Mouse (Mus musculus): ENCODE measurements around the gene Tbc1d8. TPM values are rescaled to one million over a fixed set of nuclear protein-coding genes. Genes with fewer than 3 reads are reported as not detected.

Tbc1d8 gene
- polyA plus RNA-seq, 1 experiment from 2014 or later = 6.7 TPM

GRCm38 (mm10) chr1:39379021-39379420 lies 99.5 kb downstream of the Tbc1d8 start:
- no peak overlapping the region for H3K4me3 ChIP-seq
- H3K9me3 ChIP-seq = no peaks in the 10 kb centered on the region
- H3K4me1 ChIP-seq = no peaks in the 10 kb centered on the region
- H3K27ac ChIP-seq = no peak overlapping the region
- no peaks in the 10 kb centered on the region for H3K27me3 ChIP-seq (ENCODE audit: poor library complexity, severe bottlenecking)
- 80% methylated on average over 5 of the region's 5 CpGs for WGBS
- peaks cover 33% of the 10 kb centered on the region for H3K36me3 ChIP-seq (replicated peaks)
- no peak for DNase-seq (ENCODE audit: extremely low spot score, low spot score)

DNA sequence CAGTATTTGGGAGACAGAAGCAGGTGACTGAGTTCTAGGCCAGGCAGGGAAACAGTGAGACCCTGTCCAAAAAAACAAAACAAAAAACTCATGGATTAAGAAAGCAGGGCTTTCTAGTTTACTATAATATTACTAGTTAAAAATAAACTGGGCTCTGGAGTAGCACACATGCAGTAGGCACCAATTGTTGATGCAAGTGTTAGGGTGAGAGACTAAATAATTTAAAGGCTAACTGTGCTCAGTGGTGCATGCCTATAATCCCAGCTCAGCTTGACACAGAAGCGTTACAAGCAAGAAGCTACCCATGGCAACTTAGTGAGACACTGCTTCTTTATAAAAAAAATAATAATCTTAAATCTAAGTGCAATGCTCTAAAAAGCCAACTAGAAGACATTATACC lies 100.0 kb downstream of the Tbc1d8 start:
- Histone ChIP-seq H3K4me1 (no peaks in the 10 kb centered on the region), H3K27me3 (ENCODE audit: poor library complexity, severe bottlenecking) (no peaks in the 10 kb centered on the region), H3K36me3 (replicated peaks) (peaks cover 38% of the 10 kb centered on the region), H3K9me3 (no peaks in the 10 kb centered on the region), H3K27ac (no peak overlapping the region), H3K4me3 (no peak overlapping the region)
- 73% methylated on average over 1 of the region's 1 CpGs for WGBS
- no peak for DNase-seq (ENCODE audit: extremely low spot score, low spot score)

DNA sequence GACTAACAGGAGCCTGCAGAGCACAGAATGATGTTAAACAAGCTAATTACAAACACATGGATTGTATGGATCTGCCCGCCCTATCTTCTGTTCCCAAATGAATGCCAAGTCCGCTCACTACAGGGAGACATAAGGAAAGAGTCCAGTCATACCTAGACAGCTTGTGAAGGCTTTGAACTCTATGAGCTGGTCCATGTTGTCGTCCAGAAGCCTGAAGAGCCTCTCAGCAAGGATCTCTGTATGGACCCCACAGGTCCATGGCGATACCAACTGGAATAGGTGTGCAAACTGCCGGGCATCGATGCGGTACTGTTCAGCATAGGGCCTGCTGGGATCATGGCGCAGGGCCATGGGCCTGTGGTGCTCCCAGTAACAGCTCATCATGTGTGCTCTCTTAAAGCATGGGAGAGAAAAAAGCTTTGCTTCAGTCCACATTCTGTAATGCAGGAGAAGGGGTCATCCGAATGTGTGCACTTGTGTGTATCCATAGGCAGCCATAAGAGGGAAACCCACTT lies 101.8 kb downstream of the Tbc1d8 start:
- DNase-seq (ENCODE audit: extremely low spot score, low spot score) = no peak
- H3K4me3 ChIP-seq = no peak overlapping the region
- H3K9me3 ChIP-seq = no peaks in the 10 kb centered on the region
- no peaks in the 10 kb centered on the region for H3K4me1 ChIP-seq
- H3K27me3 ChIP-seq (ENCODE audit: poor library complexity, severe bottlenecking) = no peaks in the 10 kb centered on the region
- H3K27ac ChIP-seq = no peak overlapping the region
- 93% methylated on average over 9 of the region's 9 CpGs for WGBS
- H3K36me3 ChIP-seq (replicated peaks) = peaks cover 55% of the 10 kb centered on the region

DNA sequence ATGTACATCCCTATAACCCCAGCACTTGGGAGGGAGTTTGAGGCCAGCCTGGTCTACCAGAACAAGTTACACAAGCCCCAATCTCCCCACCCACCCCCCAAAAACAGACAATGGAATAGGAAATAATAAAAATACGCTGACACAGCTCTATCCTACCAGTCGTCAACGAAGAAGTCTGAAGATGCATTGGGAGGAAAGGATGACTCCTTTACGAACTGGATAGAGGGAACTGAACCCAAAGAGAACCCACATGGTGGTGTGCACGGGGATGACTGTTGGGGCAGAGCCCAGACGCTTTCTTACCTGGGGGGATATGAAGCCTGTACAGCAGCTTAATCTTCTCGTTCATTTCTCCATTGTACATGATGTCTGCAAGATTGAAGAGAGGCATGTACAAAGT lies 102.4 kb downstream of the Tbc1d8 start:
- WGBS = 86% methylated on average over 7 of the region's 7 CpGs
- no peaks in the 10 kb centered on the region for H3K4me1 ChIP-seq
- no peak overlapping the region for H3K27ac ChIP-seq
- peaks cover 62% of the 10 kb centered on the region for H3K36me3 ChIP-seq (replicated peaks)
- H3K9me3 ChIP-seq = no peaks in the 10 kb centered on the region
- H3K4me3 ChIP-seq = no peak overlapping the region
- no peaks in the 10 kb centered on the region for H3K27me3 ChIP-seq (ENCODE audit: poor library complexity, severe bottlenecking)
- no peak for DNase-seq (ENCODE audit: extremely low spot score, low spot score)

DNA sequence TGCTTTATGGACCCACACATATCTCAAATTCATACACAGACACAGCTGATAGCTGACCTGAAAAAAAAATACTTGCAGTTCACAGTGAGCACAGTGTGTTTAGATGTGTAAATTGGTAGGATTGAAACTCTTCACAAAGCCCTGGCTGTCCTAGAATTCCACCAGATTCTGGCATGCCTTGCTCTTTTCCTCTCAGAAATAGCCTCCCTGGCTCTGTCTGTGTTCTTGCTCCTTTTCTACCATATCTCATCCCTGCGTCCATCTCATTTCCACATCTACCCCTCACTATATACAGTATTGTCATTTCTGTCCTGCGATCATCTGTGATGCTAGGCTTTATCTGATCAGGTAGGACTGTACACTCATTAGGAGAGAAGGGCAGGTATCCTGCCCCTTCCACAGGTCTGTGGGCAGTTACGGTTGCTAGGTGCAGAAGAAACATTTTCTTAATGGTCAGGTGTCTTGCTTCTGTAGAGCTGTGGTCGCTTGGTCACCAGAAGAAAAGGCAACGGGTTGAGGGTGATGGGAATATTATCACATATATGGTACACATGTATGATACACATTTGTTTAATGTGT lies 104.2 kb downstream of the Tbc1d8 start:
- Histone ChIP-seq H3K4me3 (no peak overlapping the region), H3K36me3 (replicated peaks) (peaks cover 80% of the 10 kb centered on the region), H3K27ac (no peak overlapping the region), H3K9me3 (no peaks in the 10 kb centered on the region), H3K27me3 (ENCODE audit: poor library complexity, severe bottlenecking) (no peaks in the 10 kb centered on the region), H3K4me1 (peaks cover 6% of the 10 kb centered on the region)
- DNase-seq (ENCODE audit: extremely low spot score, low spot score) = no peak
- whole genome bisulfite sequencing = 90% methylated on average over 5 of the region's 5 CpGs

DNA sequence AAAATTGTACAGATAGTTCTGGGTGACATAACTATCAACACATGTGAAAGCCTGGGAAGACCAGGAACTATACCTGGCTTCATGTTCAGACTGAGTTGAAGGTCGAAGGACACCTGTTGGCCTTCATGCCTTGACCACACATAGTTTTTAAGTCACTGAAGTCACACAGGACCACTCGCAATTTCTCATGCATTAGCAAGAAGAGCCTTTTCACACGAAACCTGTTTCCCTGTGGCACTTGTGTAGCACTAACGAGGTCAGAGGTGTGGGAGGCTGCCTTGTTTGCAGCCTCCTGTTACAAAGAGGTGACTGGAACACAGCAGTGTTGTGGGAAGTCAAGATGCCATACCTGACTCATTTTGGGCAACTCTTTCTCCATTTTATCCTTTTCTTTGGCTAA lies 105.2 kb downstream of the Tbc1d8 start:
- no peak for DNase-seq (ENCODE audit: extremely low spot score, low spot score)
- H3K27ac ChIP-seq = no peak overlapping the region

DNA sequence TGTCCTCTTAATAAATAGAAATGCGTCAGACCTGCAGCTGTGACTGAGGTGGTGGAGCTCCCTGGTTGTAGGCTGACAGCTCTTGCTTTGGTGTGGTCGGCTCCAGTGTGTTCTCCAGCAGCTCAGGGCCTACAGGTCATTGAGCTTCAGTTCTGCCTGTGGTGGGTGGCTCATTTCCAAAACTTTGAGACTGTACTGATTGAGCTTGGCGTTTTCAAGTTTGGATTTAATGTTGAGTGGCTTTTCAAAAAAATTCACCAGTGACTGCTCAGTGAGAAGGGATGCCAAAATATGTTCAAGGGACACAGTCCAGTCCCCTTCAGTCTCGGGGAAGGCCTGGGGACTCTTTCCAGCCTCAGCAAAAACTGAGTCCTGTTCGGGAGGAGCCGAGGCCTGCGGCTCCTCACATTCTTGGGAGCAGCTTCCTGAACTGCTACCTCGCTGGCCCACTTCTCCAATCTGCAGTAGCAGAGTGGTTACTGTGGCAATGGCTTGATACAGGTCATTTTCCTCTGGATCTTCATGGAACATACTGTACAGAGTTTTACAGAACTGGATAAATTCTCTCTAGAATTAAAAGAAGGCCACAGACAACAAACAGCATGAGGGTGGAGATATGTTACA lies 106.2 kb downstream of the Tbc1d8 start:
- 84% methylated on average over 8 of the region's 8 CpGs for WGBS
- H3K27me3 ChIP-seq (ENCODE audit: poor library complexity, severe bottlenecking) = no peaks in the 10 kb centered on the region
- no peak for DNase-seq (ENCODE audit: extremely low spot score, low spot score)
- H3K36me3 ChIP-seq (replicated peaks) = peaks cover 81% of the 10 kb centered on the region
- H3K9me3 ChIP-seq = no peaks in the 10 kb centered on the region
- peaks cover 14% of the 10 kb centered on the region for H3K4me1 ChIP-seq
- no peak overlapping the region for H3K27ac ChIP-seq
- H3K4me3 ChIP-seq = no peak overlapping the region

More for the DNA sequence above, 105.2 kb downstream of the Tbc1d8 start:
- Histone ChIP-seq H3K9me3 (no peaks in the 10 kb centered on the region), H3K27me3 (ENCODE audit: poor library complexity, severe bottlenecking) (no peaks in the 10 kb centered on the region), H3K4me1 (peaks cover 14% of the 10 kb centered on the region), H3K36me3 (replicated peaks) (peaks cover 87% of the 10 kb centered on the region), H3K4me3 (no peak overlapping the region)
- whole genome bisulfite sequencing = 67% methylated on average over 4 of the region's 4 CpGs

- peaks cover 21% of the 10 kb centered on the region for H3K4me1 ChIP-seq
- no peak overlapping the region for H3K27ac ChIP-seq
- no peaks in the 10 kb centered on the region for H3K27me3 ChIP-seq (ENCODE audit: poor library complexity, severe bottlenecking)
- H3K4me3 ChIP-seq = no peak overlapping the region
- DNase-seq (ENCODE audit: extremely low spot score, low spot score) = no peak
- H3K9me3 ChIP-seq = no peaks in the 10 kb centered on the region
- peaks cover 66% of the 10 kb centered on the region for H3K36me3 ChIP-seq (replicated peaks)
- 90% methylated on average over 6 of the region's 6 CpGs for WGBS
Measured at GRCm38 (mm10) chr1:39370431-39370830, 108.1 kb downstream of the Tbc1d8 start.

- H3K4me3 ChIP-seq = peak overlapping the region; percentile 95
- peak overlapping the region; percentile 95 for H3K27ac ChIP-seq
- no peaks in the 10 kb centered on the region for H3K27me3 ChIP-seq (ENCODE audit: poor library complexity, severe bottlenecking)
- no peak for DNase-seq (ENCODE audit: extremely low spot score, low spot score)
- H3K36me3 ChIP-seq (replicated peaks) = peaks cover 48% of the 10 kb centered on the region
- H3K9me3 ChIP-seq = no peaks in the 10 kb centered on the region
- WGBS = under 1% methylated on average over 34 of the region's 34 CpGs
- peaks cover 21% of the 10 kb centered on the region for H3K4me1 ChIP-seq
Measured at GRCm38 (mm10) chr1:39368267-39368841, 110.2 kb downstream of the Tbc1d8 start.

DNA sequence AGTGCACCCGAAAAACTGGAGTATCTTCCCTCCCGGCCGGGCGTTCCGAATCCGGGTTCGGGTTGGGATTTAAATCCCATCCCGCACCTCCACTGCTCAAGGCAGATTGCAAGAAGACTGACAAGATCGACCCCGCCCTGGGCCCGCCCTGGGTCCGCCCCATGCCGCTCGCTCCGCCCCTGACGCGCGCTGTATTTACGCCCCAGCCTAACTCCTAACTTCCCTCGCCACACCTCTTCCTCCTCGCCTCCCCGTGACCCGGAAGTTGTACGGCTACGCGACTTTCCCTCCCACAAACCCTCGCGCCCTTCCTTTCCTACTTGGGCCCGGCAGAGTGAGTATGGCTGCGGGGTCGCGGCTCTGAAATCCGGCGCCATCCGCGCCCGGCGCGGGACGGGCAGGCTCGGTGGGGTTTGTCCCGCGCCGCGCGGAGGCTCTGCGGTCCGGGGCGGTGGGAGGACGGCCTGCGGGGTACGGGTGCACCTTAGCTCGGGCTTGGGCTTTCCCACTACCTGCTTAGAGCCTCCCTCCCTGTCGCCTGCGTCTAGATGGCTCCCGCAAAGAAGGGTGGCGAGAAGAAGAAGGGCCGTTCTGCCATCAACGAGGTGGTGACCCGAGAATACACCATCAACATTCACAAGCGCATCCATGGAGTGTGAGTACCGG lies 110.8 kb downstream of the Tbc1d8 start, which contains the start of gene Rpl31:
Gene Rpl31, plus strand, starts transcription at position 242 of the 666 bp plus-strand sequence.
- H3K4me1 ChIP-seq = peaks cover 21% of the 10 kb centered on the region
- peak within 1 kb of the TSS; percentile 95 for H3K27ac ChIP-seq
- under 1% methylated on average over 62 of the region's 62 CpGs for WGBS
- peaks cover 41% of the 10 kb centered on the region for H3K36me3 ChIP-seq (replicated peaks)
- peak within 1 kb of the TSS; percentile 95 for H3K4me3 ChIP-seq
- H3K9me3 ChIP-seq = no peaks in the 10 kb centered on the region
- no peaks in the 10 kb centered on the region for H3K27me3 ChIP-seq (ENCODE audit: poor library complexity, severe bottlenecking)
- DNase-seq (ENCODE audit: extremely low spot score, low spot score) = peak; percentile 96

GRCm38 (mm10) chr1:39367045-39367444 lies 111.5 kb downstream of the Tbc1d8 start:
- peak overlapping the region; percentile 95 for H3K4me3 ChIP-seq
- DNase-seq (ENCODE audit: extremely low spot score, low spot score) = no peak
- H3K27ac ChIP-seq = peak overlapping the region; percentile 95
- H3K9me3 ChIP-seq = no peaks in the 10 kb centered on the region
- H3K4me1 ChIP-seq = peaks cover 28% of the 10 kb centered on the region
- 28% methylated on average over 6 of the region's 6 CpGs for WGBS
- 0 out of 2 replicates have a peak, but pooled peaks cover 6% of the 10 kb centered on the region for H3K27me3 ChIP-seq (ENCODE audit: poor library complexity, severe bottlenecking)
- H3K36me3 ChIP-seq (replicated peaks) = peaks cover 35% of the 10 kb centered on the region

DNA sequence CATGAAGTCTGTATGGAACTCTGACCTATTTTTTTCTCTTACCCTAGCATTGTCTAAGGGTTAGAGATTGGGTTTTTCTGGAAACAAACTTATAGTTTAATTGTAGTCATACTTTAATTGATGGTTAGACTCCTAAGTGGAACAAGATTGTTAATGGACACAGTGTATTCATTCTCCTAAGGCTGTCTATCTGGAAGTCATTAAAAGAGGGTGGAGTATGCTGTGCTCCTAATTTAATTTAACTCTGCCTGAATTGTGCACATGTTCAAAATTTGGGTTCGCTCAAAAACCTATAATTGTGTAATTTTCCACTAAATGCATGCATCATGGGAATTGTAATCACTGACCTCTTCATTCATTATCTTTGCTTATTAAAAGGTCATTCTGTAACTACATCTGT lies 113.0 kb downstream of the Tbc1d8 start:
- Histone ChIP-seq H3K36me3 (replicated peaks) (peaks cover 20% of the 10 kb centered on the region), H3K4me1 (peaks cover 35% of the 10 kb centered on the region), H3K4me3 (no peak overlapping the region), H3K9me3 (no peaks in the 10 kb centered on the region), H3K27ac (no peak overlapping the region), H3K27me3 (ENCODE audit: poor library complexity, severe bottlenecking) (peaks cover 20% of the 10 kb centered on the region)
- no peak for DNase-seq (ENCODE audit: extremely low spot score, low spot score)
- WGBS = 65% methylated on average over 1 of the region's 1 CpGs

DNA sequence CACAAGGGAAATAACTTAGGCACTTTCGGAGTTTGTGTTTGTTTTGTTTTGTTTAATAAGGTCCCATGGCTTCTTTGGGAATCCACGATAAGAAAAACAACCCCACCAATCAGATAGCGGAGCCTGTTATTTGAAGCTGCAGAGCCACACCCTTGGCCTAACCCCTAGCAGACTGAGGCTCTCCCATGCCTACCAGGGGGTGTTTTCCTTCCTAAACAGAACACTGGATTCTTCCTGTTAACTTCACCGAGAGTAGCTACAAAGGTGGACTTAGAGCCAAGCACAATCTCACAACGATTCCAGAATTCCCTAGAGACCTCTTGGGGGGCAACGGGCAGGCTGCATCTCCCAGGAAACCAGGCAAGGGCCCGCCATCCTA lies 116.1 kb downstream of the Tbc1d8 start:
- Histone ChIP-seq H3K27ac (no peak overlapping the region), H3K4me1 (peaks cover 22% of the 10 kb centered on the region), H3K9me3 (no peaks in the 10 kb centered on the region), H3K36me3 (replicated peaks) (no peaks in the 10 kb centered on the region), H3K27me3 (ENCODE audit: poor library complexity, severe bottlenecking) (peaks cover 23% of the 10 kb centered on the region), H3K4me3 (no peak overlapping the region)
- DNase-seq (ENCODE audit: extremely low spot score, low spot score) = no peak
- 56% methylated on average over 7 of the region's 7 CpGs for WGBS

Measured in forebrain, embryonic 10.5 days (tissue).